Mouse (Mus musculus) erythroblast, embryonic 14.5 days (primary cell): ENCODE results near the gene Tinagl1. TPM values are rescaled to one million over a fixed set of nuclear protein-coding genes. Genes with fewer than 3 reads are reported as not detected.

Experiments
- H3K27me3 ChIP-seq: 2 replicates; pipeline ENCODE4 v1.6.1; 2012; ENCODE audit warnings: inconsistent platforms; ENCODE audit not compliant: control insufficient read depth
- H3K36me3 ChIP-seq: 2 replicates; pipeline ENCODE4 v1.6.1; 2012; ENCODE audit warnings: mild to moderate bottlenecking, inconsistent platforms; ENCODE audit not compliant: control insufficient read depth
- H3K4me1 ChIP-seq: 2 replicates; pipeline ENCODE4 v1.6.1; 2012; ENCODE audit warnings: inconsistent platforms; ENCODE audit not compliant: control insufficient read depth
- H3K4me3 ChIP-seq: replicated peaks from 2 replicates; pipeline ENCODE3; 2012; ENCODE audit warnings: moderate library complexity, mild to moderate bottlenecking, inconsistent platforms
- H3K9me3 ChIP-seq: 2 replicates; pipeline ENCODE4 v1.6.1; 2012; ENCODE audit warnings: low read length, inconsistent platforms, mixed read lengths; ENCODE audit not compliant: control insufficient read depth
- GATA1 ChIP-seq: IDR thresholded peaks from 2 replicates; pipeline ENCODE4 v1.6.1; 2012; ENCODE audit warnings: low read length, inconsistent platforms, mixed read lengths
- TAL1 ChIP-seq: IDR thresholded peaks from 3 replicates; pipeline ENCODE4 v1.6.1; 2012; ENCODE audit warnings: low read length, inconsistent platforms, mixed read lengths
- polyA plus RNA-seq: library from polyadenylated mRNA; stranded (reverse); fragments of >175 nt; gene quantifications from 2 replicates; pipeline ENCODE4 v1.2.3, GENCODE M21; 2012

Gene Tinagl1
- polyA plus RNA-seq, 1 experiment: 58.6 TPM

DNA sequence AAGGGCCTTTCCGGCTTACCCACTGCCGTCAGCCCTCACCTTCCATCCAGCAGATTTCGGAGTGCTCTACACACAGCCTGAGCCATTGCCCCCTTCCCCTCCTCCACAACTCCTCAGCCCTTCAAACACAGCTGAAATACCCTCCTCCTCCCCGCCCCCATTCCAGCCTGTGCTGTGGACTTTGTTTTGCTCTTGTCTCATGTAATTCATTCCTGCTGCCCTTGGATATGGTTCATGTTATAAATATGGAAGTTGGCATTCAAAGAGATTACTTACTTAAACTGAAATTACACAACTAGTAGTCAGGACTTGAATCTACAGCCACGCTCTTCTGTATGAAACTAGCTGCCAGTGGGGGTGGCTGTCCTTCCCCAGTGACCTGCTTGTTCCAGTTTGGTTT lies 51.9 kb downstream of the Tinagl1 start:
- H3K36me3 ChIP-seq: peaks cover 78% of the 10 kb centered on the region
- TF ChIP-seq GATA1 (no peak), TAL1 (no peak)
- H3K27me3 ChIP-seq: no peaks in the 10 kb centered on the region

DNA sequence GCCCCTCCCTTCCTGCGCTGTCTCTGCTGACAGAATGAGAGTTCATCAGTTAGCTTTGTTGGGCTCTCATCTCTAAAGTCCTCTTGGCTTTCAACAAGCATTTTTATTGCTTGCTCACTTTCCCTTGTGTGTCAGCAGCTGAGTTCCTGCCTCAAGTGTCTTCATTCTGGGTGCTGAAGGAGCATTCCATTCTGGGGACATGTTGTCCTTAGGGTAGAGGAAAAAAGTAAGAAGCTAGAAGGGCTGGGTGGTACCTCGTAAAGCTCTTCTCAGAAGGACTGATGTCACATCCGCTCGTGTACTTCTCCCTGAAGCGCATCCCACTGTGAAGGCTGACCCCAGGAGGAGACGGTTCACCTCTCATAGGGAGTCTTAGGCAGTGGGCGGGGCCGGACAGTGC lies 53.4 kb downstream of the Tinagl1 start:
- Histone ChIP-seq H3K4me3 (no peak overlapping the region), H3K27me3 (no peaks in the 10 kb centered on the region), H3K36me3 (peaks cover 66% of the 10 kb centered on the region), H3K9me3 (0 out of 2 replicates have a peak, but pooled peaks cover 2% of the 10 kb centered on the region), H3K4me1 (peaks cover 1% of the 10 kb centered on the region)
- no peak for TF ChIP-seq TAL1
- TF ChIP-seq GATA1: no peak

More for the DNA sequence above, 51.9 kb downstream of the Tinagl1 start:
- no peak overlapping the region for H3K4me3 ChIP-seq
- H3K9me3 ChIP-seq: no peaks in the 10 kb centered on the region
- H3K4me1 ChIP-seq: peaks cover 9% of the 10 kb centered on the region

DNA sequence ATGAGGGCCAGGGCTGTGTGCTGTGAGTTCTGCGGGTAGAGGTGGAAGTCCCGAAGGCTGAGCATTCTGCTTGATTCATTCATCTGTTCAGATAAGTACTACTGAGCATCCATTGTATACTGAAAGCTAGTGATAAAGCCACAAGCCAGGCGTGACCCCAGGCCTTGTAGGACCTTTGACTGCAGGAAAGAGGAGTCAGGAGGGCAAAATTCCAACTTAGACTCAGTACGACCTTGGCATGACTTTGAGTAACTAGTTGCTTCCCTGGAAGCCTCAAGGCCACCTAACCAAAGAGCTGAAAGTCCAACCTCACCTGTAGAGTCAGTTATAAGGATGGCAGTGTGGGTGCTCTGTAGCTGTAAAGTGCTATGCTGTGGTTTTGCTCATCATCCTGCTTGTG lies 54.2 kb downstream of the Tinagl1 start:
- Histone ChIP-seq H3K4me1 (peaks cover 1% of the 10 kb centered on the region), H3K4me3 (no peak overlapping the region), H3K9me3 (0 out of 2 replicates have a peak, but pooled peaks cover 2% of the 10 kb centered on the region), H3K36me3 (peaks cover 63% of the 10 kb centered on the region), H3K27me3 (no peaks in the 10 kb centered on the region)
- TF ChIP-seq TAL1 (no peak), GATA1 (no peak)

Other genes with a start within 250 kb of the Tinagl1 start
- not detected in 2 replicates for gene Spocd1, start 245.9 kb downstream of the Tinagl1 start, polyA plus RNA-seq
- 0.02 TPM in 1 of 2 replicates, not detected in the other for gene Adgrb2, start 190.3 kb downstream of the Tinagl1 start, polyA plus RNA-seq
- gene Col16a1, start 127.3 kb downstream of the Tinagl1 start, polyA plus RNA-seq: not detected in 2 replicates
- 3.1 and 3.8 TPM in 2 replicates for gene Pef1, start 72.6 kb downstream of the Tinagl1 start, polyA plus RNA-seq
- not detected in 2 replicates for gene Hcrtr1, start 35.8 kb downstream of the Tinagl1 start, polyA plus RNA-seq
- not detected in 2 replicates for gene Gm853, start 47.3 kb upstream of the Tinagl1 start, polyA plus RNA-seq
- gene Serinc2, start 104.1 kb upstream of the Tinagl1 start, polyA plus RNA-seq: not detected in 2 replicates
- gene Fabp3, start 133.5 kb upstream of the Tinagl1 start, polyA plus RNA-seq: not detected in 2 replicates
- not detected in 2 replicates for gene Gm10570, start 133.6 kb upstream of the Tinagl1 start, polyA plus RNA-seq
- gene Zcchc17, start 184.8 kb upstream of the Tinagl1 start, polyA plus RNA-seq: 3.1 and 3.2 TPM in 2 replicates
- 6.1 TPM in 2 replicates for gene Snrnp40, start 185.0 kb upstream of the Tinagl1 start, polyA plus RNA-seq